Mouse (Mus musculus) hindbrain, embryonic 16.5 days (tissue): Measurements from ENCODE around the gene Tbc1d10c. TPM values are rescaled to one million over a fixed set of nuclear protein-coding genes. Genes with fewer than 3 reads are reported as not detected.

Experiments
- ATAC-seq: fragments of 200-750 bp; cut with Nextera tagmentation; 2 replicates; pipeline ENCODE4 v1.8.0; 2017; ENCODE audit warnings: moderate TSS enrichment, moderate library complexity
- H3K27ac ChIP-seq: fragments of 300-500 bp; sonication (generic); 2 replicates; pipeline ENCODE4 v1.5.1; 2014; ENCODE audit warnings: low read depth, mild to moderate bottlenecking, control low read depth, low read length, moderate library complexity
- H3K27me3 ChIP-seq: fragments of 300-500 bp; sonication (generic); replicated peaks from 2 replicates; pipeline ENCODE4 v1.6.1; 2014; ENCODE audit warnings: low read length; ENCODE audit not compliant: control insufficient read depth, insufficient read depth
- H3K36me3 ChIP-seq: fragments of 300-500 bp; sonication (generic); 2 replicates; pipeline ENCODE4 v1.6.1; 2014; ENCODE audit warnings: mild to moderate bottlenecking, low read length, moderate library complexity, mixed read lengths; ENCODE audit not compliant: control insufficient read depth, insufficient read depth
- H3K4me1 ChIP-seq: fragments of 300-500 bp; sonication (generic); 2 replicates; pipeline ENCODE4 v1.6.1; 2014; ENCODE audit warnings: low read depth, low read length; ENCODE audit not compliant: control insufficient read depth, insufficient read depth
- H3K4me2 ChIP-seq: fragments of 300-500 bp; sonication (generic); 2 replicates; pipeline ENCODE4 v1.6.1; 2014; ENCODE audit warnings: mild to moderate bottlenecking, low read length, control low read depth, moderate library complexity
- H3K4me3 ChIP-seq: fragments of 300-500 bp; sonication (generic); 2 replicates; pipeline ENCODE4 v1.5.1; 2014; ENCODE audit warnings: mild to moderate bottlenecking, low read length, control low read depth, moderate library complexity
- H3K9ac ChIP-seq: fragments of 300-500 bp; sonication (generic); 2 replicates; pipeline ENCODE4 v1.6.1; 2014; ENCODE audit warnings: low read depth, mild to moderate bottlenecking, control low read depth, low read length, moderate library complexity
- H3K9me3 ChIP-seq: fragments of 300-500 bp; sonication (generic); 2 replicates; pipeline ENCODE4 v1.6.1; 2014; ENCODE audit warnings: mild to moderate bottlenecking, low read length, moderate library complexity; ENCODE audit not compliant: control insufficient read depth
- WGBS: fragments of 180-500 bp; shearing (Covaris S2); extraction: QIAGEN DNeasy Blood & Tissue Kit; methylation state at CpG from one replicate; pipeline ENCODE4 v1.1.7; 2014; 5-methylcytosine and 5-hydroxymethylcytosine counted together
- polyA plus RNA-seq: library from polyadenylated mRNA; unstranded; fragments of >200 nt; fragmentation: Nextera tagmentation; extraction: Ambion mirVana; gene quantifications from 2 replicates; pipeline ENCODE4 v1.2.1, GENCODE M21; 2015

Tbc1d10c gene
- polyA plus RNA-seq, 1 experiment from 2014 or later: 1.1 TPM

DNA sequence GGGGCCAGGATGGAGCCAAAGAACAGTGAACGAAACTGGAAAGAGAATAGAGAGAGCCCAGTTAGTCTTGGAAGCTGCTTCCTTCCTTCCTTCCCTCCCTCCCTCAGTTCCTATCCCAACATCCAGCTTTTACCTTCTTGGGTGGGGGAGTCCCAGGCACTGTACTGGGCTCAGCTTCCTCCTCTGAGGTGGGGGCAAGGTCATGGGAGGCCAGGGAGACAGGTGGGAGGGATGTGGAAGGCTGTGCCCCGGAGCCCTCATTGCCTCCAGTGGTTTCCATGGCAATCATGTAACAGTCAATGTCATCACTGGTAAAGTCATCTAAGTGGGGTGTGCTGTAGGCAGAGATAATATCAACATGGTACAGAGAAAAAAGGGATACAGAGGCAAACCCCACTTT is 5.0 kb upstream of the Tbc1d10c start:
- no peak overlapping the region for H3K4me2 ChIP-seq
- peaks cover 32% of the 10 kb centered on the region for H3K36me3 ChIP-seq
- WGBS: 59% methylated on average over 2 of the region's 2 CpGs
- H3K27ac ChIP-seq: no peak overlapping the region
- H3K9ac ChIP-seq: no peak overlapping the region
- H3K9me3 ChIP-seq: no peaks in the 10 kb centered on the region
- ATAC-seq: no peak
- H3K27me3 ChIP-seq: no peaks in the 10 kb centered on the region
- H3K4me3 ChIP-seq: no peak overlapping the region
- H3K4me1 ChIP-seq: peaks cover 45% of the 10 kb centered on the region

DNA sequence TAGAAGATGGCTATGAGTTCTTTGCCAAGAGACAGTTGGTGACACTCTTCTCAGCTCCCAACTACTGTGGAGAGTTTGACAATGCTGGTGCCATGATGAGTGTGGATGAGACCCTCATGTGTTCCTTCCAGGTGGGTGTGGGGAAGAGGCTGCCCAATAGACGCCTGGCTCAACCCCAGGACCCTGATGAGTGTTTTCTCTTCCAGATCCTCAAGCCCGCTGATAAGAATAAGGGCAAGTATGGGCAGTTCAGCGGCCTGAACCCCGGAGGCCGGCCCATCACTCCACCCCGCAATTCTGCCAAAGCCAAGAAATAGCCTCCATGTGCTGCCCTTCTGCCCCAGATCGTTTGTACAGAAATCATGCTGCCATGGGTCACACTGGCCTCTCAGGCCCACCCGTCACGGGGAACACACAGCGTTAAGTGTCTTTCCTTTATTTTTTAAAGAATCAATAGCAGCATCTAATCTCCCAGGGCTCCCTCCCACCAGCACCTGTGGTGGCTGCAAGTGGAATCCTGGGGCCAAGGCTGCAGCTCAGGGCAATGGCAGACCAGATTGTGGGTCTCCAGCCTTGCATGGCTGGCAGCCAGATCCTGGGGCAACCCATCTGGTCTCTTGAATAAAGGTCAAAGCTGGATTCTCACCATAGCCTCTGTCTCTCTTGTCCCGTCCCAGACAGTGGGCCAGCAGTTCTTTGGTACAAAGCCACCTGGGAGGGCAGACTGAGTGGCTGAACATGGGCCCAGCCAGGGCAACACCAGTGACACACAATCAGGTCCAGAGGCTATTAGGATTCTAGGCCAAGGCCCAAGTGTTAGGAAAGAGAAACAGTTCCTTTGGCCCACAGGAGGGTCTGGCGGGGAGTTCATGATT is 3.9 kb upstream of the Tbc1d10c start:
- H3K36me3 ChIP-seq: peaks cover 32% of the 10 kb centered on the region
- no peak for ATAC-seq

DNA sequence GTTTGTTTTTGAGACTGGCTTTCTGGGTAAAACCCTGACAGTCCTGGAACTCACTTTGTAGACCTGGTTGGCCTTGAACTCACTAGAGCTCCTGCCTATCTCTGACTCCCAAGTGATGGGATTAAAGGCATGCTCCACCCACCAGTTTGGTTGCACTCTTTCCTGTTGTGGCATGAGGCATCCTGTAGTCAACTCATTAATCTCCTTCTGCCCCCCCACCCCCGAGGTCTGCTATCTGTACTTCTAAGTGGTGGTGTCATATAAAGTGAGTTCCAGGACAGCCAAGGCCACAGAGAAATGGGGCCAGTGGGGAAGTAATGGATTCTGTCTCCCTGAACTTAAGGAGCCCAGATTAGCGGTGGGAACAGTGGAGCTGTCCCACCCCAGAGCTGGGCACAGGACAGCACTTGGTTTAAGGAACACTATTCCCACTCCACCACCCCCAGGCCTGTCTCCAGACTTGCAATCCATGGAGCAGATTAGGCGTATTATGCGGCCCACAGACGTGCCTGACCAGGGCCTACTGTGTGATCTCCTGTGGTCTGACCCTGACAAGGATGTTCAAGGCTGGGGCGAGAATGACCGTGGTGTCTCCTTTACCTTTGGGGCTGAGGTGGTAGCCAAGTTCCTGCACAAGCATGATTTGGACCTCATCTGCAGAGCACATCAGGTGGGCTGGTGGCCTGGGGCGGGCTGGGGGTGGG is 3.1 kb upstream of the Tbc1d10c start:
- 90% methylated on average over 8 of the region's 8 CpGs for WGBS
- H3K9me3 ChIP-seq: no peaks in the 10 kb centered on the region
- no peak overlapping the region for H3K9ac ChIP-seq
- no peak overlapping the region for H3K4me3 ChIP-seq
- no peak overlapping the region for H3K4me2 ChIP-seq
- no peak for ATAC-seq
- H3K27ac ChIP-seq: no peak overlapping the region
- peaks cover 32% of the 10 kb centered on the region for H3K36me3 ChIP-seq
- no peaks in the 10 kb centered on the region for H3K27me3 ChIP-seq
- H3K4me1 ChIP-seq: peaks cover 34% of the 10 kb centered on the region

More for the DNA sequence above, 3.9 kb upstream of the Tbc1d10c start:
- Histone ChIP-seq H3K9me3 (no peaks in the 10 kb centered on the region), H3K27ac (no peak overlapping the region), H3K4me3 (no peak overlapping the region), H3K4me1 (peaks cover 35% of the 10 kb centered on the region), H3K4me2 (no peak overlapping the region), H3K9ac (no peak overlapping the region), H3K27me3 (no peaks in the 10 kb centered on the region)
- WGBS: 56% methylated on average over 12 of the region's 12 CpGs

DNA sequence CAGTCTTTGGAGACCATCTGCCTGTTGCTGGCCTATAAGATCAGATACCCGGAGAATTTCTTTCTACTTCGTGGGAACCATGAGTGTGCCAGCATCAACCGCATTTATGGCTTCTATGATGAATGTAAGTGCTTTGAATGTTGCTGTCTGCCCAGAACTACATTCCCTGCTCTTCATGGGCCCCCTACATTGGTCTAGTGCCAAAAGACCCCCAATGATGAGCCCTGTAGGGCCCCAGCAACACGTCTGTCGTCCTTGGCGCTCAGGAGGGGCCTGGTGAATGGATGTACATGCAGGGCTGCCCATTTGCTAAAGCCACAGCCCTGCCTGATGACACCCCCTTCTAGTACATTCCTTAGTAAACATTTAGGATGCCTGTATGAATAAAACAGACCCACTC is 2.0 kb upstream of the Tbc1d10c start:
- no peaks in the 10 kb centered on the region for H3K27me3 ChIP-seq
- WGBS: 57% methylated on average over 6 of the region's 6 CpGs
- ATAC-seq: no peak
- peaks cover 32% of the 10 kb centered on the region for H3K36me3 ChIP-seq
- H3K4me2 ChIP-seq: peak overlapping the region; percentile 98
- H3K4me3 ChIP-seq: peak overlapping the region; percentile 97
- H3K9ac ChIP-seq: peak overlapping the region; percentile 99
- H3K4me1 ChIP-seq: peaks cover 34% of the 10 kb centered on the region
- H3K9me3 ChIP-seq: no peaks in the 10 kb centered on the region
- no peak overlapping the region; the same call in 1 of the 2 replicates for H3K27ac ChIP-seq

DNA sequence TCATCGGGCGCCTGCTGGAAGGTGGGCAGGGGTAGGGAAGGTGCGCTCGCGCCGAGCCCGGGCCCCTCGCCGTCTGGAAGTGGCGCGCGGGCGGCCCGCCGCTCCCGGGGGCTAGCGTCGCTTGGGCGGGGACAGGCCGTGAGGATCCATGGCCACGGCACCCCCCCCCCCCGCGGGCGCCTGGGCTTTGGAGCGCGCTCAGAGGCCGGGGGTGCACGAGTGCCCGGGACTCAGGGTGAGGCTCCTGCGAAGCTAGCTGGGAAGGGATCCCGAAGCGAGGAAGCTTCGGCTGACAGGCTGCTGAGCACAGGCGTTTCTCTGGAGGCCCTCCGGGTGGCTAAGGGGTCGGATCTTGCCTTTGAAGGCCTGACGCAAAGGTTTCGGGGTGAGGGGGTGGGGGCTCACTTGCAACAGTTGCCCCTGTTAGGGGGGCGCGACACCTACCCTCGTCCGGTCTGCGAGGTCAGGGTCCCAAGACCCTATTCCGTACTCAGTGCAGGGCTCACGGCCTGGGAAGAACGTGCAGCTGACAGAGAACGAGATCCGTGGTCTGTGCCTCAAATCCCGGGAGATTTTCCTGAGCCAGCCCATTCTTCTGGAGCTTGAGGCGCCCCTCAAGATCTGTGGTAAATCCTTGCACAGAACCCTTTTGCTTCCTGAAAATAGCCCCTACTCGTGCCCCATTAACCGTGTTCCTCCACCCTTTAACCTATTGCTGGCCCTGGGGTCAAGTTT is 1.3 kb upstream of the Tbc1d10c start:
- peak; percentile 73; the same call in 1 of the 2 replicates for ATAC-seq
- Histone ChIP-seq H3K4me1 (peaks cover 34% of the 10 kb centered on the region), H3K36me3 (peaks cover 32% of the 10 kb centered on the region), H3K4me3 (peak overlapping the region; percentile 97), H3K9ac (peak overlapping the region; percentile 99), H3K27ac (peak overlapping the region; percentile 96), H3K9me3 (no peaks in the 10 kb centered on the region), H3K27me3 (no peaks in the 10 kb centered on the region), H3K4me2 (peak overlapping the region; percentile 98)
- WGBS: 1% methylated on average over 39 of the region's 52 CpGs

DNA sequence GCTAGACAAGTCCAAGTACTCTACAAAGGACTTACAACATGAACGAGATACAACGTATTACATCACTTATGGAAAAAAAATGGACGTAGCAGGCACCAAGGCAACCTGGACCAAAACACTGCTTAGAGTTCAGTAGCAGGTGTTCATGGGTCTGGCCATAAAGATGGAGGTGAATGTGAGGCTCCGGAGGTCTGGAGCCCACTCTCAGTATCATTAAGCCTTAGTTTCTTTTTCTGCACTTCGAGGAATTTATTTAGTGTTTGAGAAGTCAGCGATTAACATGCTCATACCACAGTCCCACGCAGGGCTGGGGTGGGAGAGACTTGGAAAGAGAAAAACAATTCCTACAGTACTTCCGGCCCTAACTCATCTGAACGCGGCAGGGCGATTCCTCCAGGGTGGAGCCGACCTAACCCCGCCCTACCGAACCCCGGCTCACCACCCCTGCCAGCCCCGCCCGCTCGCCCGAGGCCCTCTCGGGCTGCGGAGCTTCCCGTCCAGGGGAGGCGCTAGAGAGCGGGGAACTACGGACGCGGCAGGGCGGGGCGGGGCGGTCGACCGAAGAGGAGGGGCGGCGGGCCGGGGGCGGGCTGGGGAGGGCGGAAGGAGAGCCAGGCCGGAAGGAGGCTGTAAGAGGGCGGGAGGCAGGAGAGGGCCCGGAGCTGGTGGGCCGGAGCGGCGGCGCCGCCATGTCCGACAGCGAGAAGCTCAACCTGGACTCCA is 605 bp upstream of the Tbc1d10c start, which contains the start of gene Ppp1ca:
TSS of gene Ppp1ca (plus strand) at position 538 of the 723 bp plus-strand sequence.
- peaks cover 33% of the 10 kb centered on the region for H3K4me1 ChIP-seq
- peak; percentile 93 for ATAC-seq
- H3K36me3 ChIP-seq: peaks cover 26% of the 10 kb centered on the region
- peak within 1 kb of the TSS; percentile 96 for H3K27ac ChIP-seq
- no peaks in the 10 kb centered on the region for H3K27me3 ChIP-seq
- H3K4me2 ChIP-seq: peak within 1 kb of the TSS; percentile 98
- H3K4me3 ChIP-seq: peak within 1 kb of the TSS; percentile 97
- peak within 1 kb of the TSS; percentile 99 for H3K9ac ChIP-seq
- 6% methylated on average over 42 of the region's 47 CpGs for WGBS
- H3K9me3 ChIP-seq: no peaks in the 10 kb centered on the region

DNA sequence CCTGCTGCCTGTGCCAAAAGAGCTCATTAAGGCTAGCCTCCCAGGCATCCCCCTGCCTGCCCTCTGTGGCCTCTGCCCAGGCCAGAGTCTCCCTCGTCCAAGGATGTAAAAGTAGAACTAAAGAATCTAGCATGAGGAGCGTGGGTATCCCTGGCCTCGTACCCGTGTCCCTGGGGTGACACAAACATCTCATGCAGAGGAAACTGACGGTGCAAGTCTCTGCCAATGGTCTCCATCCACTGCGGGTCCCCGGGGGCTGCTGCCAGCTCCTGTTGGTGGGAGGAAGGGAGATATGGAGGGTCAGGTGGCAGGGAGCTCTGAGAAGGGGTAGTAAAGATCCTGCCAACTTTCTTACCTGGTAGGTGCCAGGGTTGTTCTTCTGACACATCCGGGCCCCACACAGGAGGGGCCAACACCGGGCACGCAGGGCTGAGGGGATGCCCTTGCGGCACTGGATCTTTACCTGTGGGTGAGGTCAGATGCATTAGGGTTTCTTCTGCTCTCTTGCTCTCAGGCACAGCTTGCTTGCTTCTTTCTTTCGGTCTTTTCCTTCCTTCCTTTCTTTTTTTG is 1.9 kb downstream of the Tbc1d10c start:
- no peaks in the 10 kb centered on the region for H3K9me3 ChIP-seq
- peaks cover 14% of the 10 kb centered on the region for H3K4me1 ChIP-seq
- H3K4me3 ChIP-seq: no peak overlapping the region
- no peak overlapping the region for H3K9ac ChIP-seq
- WGBS: 87% methylated on average over 11 of the region's 12 CpGs
- ATAC-seq: no peak
- H3K4me2 ChIP-seq: no peak overlapping the region
- H3K36me3 ChIP-seq: peaks cover 1% of the 10 kb centered on the region
- no peak overlapping the region for H3K27ac ChIP-seq
- H3K27me3 ChIP-seq: no peaks in the 10 kb centered on the region

DNA sequence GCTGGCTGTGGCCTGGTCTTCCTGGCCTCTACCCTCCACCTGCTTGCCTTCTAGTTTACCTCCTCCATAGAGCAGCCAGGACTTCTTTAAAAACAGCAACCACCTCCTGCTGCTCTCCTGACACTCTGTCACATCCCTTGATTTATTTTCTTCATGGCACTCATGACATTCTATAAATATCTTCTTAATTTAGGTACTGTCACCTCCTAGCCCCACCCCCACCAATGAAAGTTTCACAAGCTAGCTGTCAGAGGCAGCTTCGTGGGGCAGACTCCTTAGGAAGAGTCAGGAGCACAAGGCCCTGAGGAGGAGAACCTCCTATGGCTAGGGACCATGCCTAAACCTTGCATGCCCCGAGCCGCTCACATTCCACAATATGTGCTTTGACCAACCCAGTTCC is 3.8 kb downstream of the Tbc1d10c start:
- Histone ChIP-seq H3K9ac (no peak overlapping the region), H3K4me2 (no peak overlapping the region), H3K4me3 (no peak overlapping the region), H3K4me1 (no peaks in the 10 kb centered on the region; the same call in 1 of the 2 replicates), H3K9me3 (no peaks in the 10 kb centered on the region), H3K27me3 (no peaks in the 10 kb centered on the region), H3K36me3 (no peaks in the 10 kb centered on the region), H3K27ac (no peak overlapping the region)
- no peak for ATAC-seq
- WGBS: 72% methylated on average over 3 of the region's 3 CpGs
